Mouse (Mus musculus) thymus, postnatal 10 days (tissue): ENCODE measurements around the gene Cfap43.

Experiments used
- DNase-seq, 2 experiments: peaks; one replicate each; pipeline ENCODE4 v3.0.0; 2021; ENCODE audit warnings: low spot score in 2 of 2

Cfap43 gene

GRCm38 (mm10) chr19:47795009-47795728 is 123.9 kb downstream of the Cfap43 start:
- peak; percentile 57 to 79 for DNase-seq

GRCm38 (mm10) chr19:47794331-47794730 is 124.8 kb downstream of the Cfap43 start:
- no peak for DNase-seq

GRCm38 (mm10) chr19:47790316-47791020 is 128.6 kb downstream of the Cfap43 start:
- DNase-seq, result no peak

GRCm38 (mm10) chr19:47783898-47784297 is 135.2 kb downstream of the Cfap43 start:
- DNase-seq, result no peak

GRCm38 (mm10) chr19:47780972-47781371 is 138.1 kb downstream of the Cfap43 start:
- no peak for DNase-seq

GRCm38 (mm10) chr19:47780145-47780544 is 138.9 kb downstream of the Cfap43 start:
- no peak for DNase-seq

GRCm38 (mm10) chr19:47777847-47778246 is 141.2 kb downstream of the Cfap43 start:
- DNase-seq, result no peak

GRCm38 (mm10) chr19:47755625-47756024 is 163.5 kb downstream of the Cfap43 start:
- DNase-seq, result no peak

- no peak for DNase-seq
These were observed 164.2 kb downstream of the Cfap43 start for GRCm38 (mm10) chr19:47754931-47755330.

- no peak for DNase-seq
These were observed 165.2 kb downstream of the Cfap43 start for GRCm38 (mm10) chr19:47753921-47754320.

- no peak for DNase-seq
These were observed 166.6 kb downstream of the Cfap43 start for GRCm38 (mm10) chr19:47752456-47752855.

- DNase-seq, result no peak
These were observed 168.7 kb downstream of the Cfap43 start for GRCm38 (mm10) chr19:47750391-47750790.

GRCm38 (mm10) chr19:47748950-47749349 is 170.1 kb downstream of the Cfap43 start:
- DNase-seq, result no peak

- DNase-seq, result no peak
These were observed 172.0 kb downstream of the Cfap43 start for GRCm38 (mm10) chr19:47747072-47747471.

- peak in 1 of 2 experiments; percentile 67 for DNase-seq
These were observed 187.2 kb downstream of the Cfap43 start for GRCm38 (mm10) chr19:47731931-47732330.

GRCm38 (mm10) chr19:47731071-47731881 is 187.8 kb downstream of the Cfap43 start, which contains the start of gene Sfr1:
Gene Sfr1, plus strand, starts transcription at chr19:47731682.
- peak; percentile 99 for DNase-seq

GRCm38 (mm10) chr19:47730691-47731070 is 188.4 kb downstream of the Cfap43 start:
- DNase-seq, result peak; percentile 58 to 70

GRCm38 (mm10) chr19:47725643-47726140 is 193.4 kb downstream of the Cfap43 start:
- no peak for DNase-seq

GRCm38 (mm10) chr19:47724903-47725302 is 194.2 kb downstream of the Cfap43 start:
- DNase-seq, result no peak

- no peak for DNase-seq
These were observed 196.6 kb downstream of the Cfap43 start for GRCm38 (mm10) chr19:47722471-47722870.

GRCm38 (mm10) chr19:47719147-47719546 is 199.9 kb downstream of the Cfap43 start:
- no peak for DNase-seq

GRCm38 (mm10) chr19:47716144-47716543 is 202.9 kb downstream of the Cfap43 start:
- DNase-seq, result no peak
